Mouse (Mus musculus) left cerebral cortex, postnatal 10 days (tissue): ENCODE results near the gene Tmem165. TPM values are rescaled to one million over a fixed set of nuclear protein-coding genes. Genes with fewer than 3 reads are reported as not detected.

ENCODE experiments used
- DNase-seq, 2 experiments: peaks; one replicate each; pipeline ENCODE4 v3.0.0; 2021 to 2022; ENCODE audit warnings: low spot score in 2 of 2, mixed read lengths in 1 of 2; ENCODE audit errors: extremely low spot score in 1 of 2
- intact Hi-C: fragments of 180-260 bp; cut with DNase I; formaldehyde crosslinking; loops from one replicate; pipeline ENCODE4 v1.15.1; 2025
- total RNA-seq, 2 experiments: library from RNA; stranded (reverse); gene quantifications; 2 replicates each; pipeline ENCODE4 v1.2.3; 2021

The Tmem165 gene
- total RNA-seq, 2 experiments from 2014 or later: 44.1 to 46.9 TPM

DNA sequence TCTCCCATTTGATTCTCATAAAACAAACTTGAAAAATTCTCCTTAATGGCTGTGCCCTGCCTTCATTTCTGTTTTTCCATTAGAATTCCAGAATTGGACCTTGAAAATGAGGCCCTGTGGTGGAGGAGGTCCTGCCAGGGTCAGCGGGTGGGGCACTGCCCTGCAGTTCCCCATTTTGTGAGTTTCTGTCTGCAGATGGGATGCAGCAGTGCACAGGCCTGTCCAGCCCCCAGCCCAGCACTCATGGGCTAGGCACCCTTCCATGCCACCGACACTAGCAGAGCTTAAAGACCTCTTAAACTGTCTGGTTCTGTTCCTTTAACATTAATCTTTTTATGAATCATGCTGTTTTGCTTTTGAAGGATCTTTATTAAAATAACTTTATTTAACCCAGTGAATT lies 22.2 kb downstream of the Tmem165 start:
- no peak for DNase-seq
- intact Hi-C loops: no loop called here

DNA sequence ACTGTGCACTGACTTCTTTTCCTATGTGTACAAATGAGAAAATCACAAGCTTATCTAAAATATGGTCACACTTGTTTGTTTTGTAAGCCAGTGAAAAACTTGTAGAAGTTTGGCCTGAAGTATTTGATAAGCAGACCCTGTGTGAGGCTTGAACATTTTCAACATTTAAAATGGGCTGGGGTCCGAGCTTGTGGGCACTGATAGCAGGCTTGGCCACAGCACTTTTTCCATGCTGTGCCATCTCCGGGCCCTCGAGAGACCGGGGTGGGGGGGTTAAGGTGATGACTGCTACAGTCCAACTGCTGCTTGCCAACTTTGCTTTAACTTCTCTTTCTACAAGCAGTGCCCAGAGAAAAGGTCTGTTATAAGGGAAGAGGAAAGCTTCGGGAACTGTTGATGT lies 24.4 kb downstream of the Tmem165 start:
- DNase-seq: no peak
- intact Hi-C loops: no loop called here

DNA sequence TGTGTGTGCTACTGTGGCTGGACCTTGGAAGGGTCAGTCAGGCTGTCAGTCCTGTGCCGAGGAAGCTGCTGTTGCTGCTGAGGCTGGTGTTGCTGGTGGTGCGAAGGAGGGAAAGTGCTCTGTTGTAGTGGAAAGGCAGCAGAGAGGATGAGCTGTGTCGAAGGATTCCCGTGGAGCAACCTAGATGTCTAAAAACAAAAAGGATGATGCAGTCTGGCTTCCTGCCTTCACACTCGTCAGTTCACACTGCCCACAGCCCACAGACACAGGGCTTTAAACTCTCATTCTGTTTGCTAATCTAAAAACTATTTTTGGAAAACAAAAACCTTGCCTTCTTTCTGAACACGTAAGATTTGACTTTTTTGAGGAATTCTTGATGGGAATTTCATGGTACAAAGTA lies 33.0 kb downstream of the Tmem165 start:
- intact Hi-C loops: no loop called here
- no peak for DNase-seq

DNA sequence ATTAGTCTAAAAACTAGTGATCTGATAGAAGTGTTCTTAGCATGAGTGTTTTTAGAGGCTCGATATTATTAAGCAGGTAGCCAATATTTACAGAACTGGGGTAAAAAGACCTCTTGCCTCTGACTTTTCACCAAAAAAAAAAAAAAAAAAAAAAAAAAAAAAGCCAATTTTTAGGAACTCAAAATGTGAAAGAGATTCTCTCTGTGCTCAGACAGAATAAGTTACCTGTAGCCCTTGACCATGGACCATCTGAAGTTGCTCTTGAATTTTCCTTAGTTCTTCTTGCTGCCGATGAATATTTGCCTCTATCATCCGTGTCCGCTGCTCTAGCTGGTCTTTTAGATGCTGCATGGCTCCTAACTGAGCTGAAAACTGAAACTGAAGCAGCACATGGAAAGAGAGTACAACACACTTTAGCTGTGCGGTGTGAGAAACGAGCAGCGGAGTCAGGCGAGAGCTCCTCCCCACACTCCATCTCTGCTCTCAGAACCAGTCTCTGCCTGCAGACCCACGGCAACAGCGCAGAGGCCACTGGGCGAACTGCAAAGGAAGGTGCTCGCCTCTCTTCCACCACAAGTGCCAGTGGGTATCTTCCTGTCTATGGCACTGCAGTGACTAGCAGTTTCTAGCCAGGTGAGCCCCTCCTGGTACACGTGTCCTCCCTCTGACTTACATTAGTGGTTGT lies 47.6 kb downstream of the Tmem165 start:
- no peak for DNase-seq
- intact Hi-C loops: no loop called here

DNA sequence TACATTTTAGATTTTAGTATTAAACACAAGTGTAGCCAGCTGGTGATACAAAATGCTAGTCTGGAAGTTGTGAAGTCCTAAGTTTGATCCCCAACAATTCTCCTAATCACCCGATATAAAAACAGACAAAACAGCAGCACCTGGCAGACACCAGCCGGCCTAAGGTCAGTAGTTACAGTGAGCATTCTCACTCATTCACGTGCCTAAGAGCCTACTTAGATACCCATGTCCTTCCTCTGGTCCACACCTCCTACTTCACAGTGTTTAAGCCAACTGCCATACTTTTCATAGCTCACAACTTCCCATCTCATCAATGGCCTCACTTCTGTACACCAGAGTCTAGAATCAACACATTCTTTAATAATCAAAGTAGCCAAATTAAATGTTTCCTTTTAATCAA lies 59.6 kb downstream of the Tmem165 start:
- intact Hi-C loops: loop anchor here (10.0 kb wide), 1 partner anchor 302 kb away; no protein-coding TSS in a partner anchor
- no peak for DNase-seq

DNA sequence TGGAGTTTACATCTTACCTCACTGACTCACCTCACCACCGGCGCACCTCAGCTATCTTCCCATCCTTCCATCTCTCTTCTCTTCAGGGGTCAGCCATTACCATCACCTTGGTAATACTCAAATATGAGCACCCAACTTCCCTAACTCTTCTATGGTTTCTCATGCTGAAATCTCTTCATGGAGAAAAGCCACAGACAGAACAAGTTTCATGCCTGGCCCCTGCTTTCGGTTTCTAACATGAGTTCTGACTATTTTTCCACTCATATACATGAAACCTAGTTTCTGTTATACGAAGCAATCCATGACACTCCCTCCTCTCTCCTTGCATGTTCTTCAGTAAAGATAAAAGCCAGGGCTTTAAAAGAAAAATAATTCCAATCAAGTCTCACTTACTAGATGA lies 60.2 kb downstream of the Tmem165 start:
- no peak for DNase-seq
- intact Hi-C loops: loop anchor here (10.0 kb wide), 1 partner anchor 301 kb away; no protein-coding TSS in a partner anchor

DNA sequence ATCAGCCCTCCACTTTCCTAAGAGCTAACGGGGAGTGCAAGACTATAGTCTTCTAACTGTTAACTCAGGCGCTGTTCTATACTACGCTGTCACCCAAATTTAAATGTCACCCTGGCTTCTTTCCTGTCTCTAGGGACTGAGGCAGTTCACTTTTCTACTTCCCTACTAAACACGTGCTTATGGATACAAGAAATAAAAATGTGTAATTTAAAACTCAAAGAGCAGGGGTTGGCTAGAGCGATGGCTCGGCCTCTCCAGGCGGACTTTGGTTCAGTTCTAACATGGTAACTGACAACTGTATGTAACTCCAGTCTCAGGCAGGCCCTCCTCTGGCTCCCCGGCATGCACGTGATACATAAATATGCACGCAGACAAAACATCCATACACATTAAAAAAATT lies 60.8 kb downstream of the Tmem165 start:
- DNase-seq: no peak
- intact Hi-C loops: loop anchor here (10.0 kb wide), 1 partner anchor 300 kb away; no protein-coding TSS in a partner anchor

DNA sequence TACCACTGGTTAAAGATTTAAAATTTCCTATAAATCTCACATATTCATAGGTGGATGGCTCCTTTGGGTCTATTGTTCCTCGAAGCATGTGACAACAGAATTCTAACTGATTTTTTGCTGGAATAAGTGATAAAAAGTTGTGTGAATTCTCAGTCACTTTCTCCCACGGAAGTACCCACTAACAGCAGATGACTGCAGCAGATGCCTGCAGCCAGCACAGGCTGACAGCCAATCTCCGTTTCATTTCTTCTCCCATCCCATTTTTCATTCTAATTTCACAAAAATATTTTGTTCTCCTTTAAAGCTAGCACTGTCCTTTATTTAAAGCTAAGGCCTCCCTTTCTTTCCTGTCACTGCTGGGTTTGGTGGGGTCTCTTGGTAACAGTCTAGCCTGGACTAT lies 61.7 kb downstream of the Tmem165 start:
- intact Hi-C loops: loop anchor here (10.0 kb wide), 1 partner anchor 299 kb away; no protein-coding TSS in a partner anchor

DNA sequence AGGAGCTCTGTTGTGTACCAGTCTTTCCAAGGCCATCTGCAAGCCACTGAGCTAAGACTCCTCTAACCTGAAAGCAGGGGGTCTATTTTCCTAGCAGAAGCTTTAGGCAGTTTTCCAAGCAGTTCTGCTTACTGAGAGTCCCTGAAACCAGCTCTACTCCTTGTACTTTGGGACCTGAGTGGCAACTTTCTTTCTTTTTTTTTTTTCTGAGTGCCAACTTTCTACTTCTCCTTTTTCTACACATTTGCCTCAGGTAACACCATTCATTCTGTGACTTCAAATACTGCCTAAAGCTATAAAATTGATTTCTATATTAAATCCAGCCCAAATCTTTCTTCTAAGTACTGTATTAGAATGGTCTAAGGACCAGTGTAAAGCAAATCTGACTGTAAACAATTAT lies 62.9 kb downstream of the Tmem165 start:
- DNase-seq: no peak
- intact Hi-C loops: loop anchor here (10.0 kb wide), 1 partner anchor 298 kb away; no protein-coding TSS in a partner anchor

More for the DNA sequence above, 61.7 kb downstream of the Tmem165 start:
- DNase-seq: peak in 1 of 2 experiments; percentile 11

DNA sequence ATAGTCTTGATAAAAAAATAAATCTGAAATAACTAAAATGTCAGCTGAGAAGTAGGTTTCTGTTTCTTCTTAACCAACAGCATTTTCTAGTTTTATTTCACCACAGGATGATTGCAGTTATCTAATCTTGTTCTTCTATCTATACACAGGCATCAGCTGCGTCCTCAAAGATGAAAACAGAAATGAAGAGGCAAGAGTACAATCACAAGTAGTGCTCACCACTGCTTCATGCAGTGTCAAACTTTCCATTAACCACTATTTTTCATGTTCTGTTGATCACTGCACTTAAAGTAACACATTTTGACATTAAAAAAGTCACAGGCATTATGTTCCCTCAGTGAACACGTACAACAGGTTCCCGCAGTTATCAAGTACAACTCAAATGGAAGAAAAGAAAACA lies 67.3 kb downstream of the Tmem165 start:
- no peak for DNase-seq
- intact Hi-C loops: no loop called here

Other genes starting within 250 kb of the Tmem165 start
- 10 to 100 TPM; 22.5 to 26.4 TPM for gene Kdr, start 205.4 kb upstream of the Tmem165 start, total RNA-seq
- 10 to 100 TPM; 16.0 to 19.5 TPM for gene Srd5a3, start 43.6 kb upstream of the Tmem165 start, total RNA-seq
- 10 to 100 TPM; 42.5 to 43.2 TPM for gene Clock, start 120.9 kb downstream of the Tmem165 start, total RNA-seq
- gene Pdcl2, start 147.3 kb downstream of the Tmem165 start, total RNA-seq: not detected
- gene Nmu, start 179.9 kb downstream of the Tmem165 start, total RNA-seq: not detected